Mouse (Mus musculus) E14TG2a.4 (cell line): ENCODE results near the gene Lrch2.
"Not testable (repeated sequence)": the region's sequence is repeated elsewhere in the genome, so short reads cannot be mapped to it uniquely, and the experiment has no call there.

Experiments used
- H3K27me3 ChIP-seq: 2 replicates; pipeline ENCODE4 v1.6.1; 2014; ENCODE audit warnings: low read length, control low read depth; ENCODE audit not compliant: insufficient read depth
- H3K36me3 ChIP-seq: 2 replicates; pipeline ENCODE4 v1.6.1; 2014; ENCODE audit warnings: low read length, control low read depth; ENCODE audit not compliant: insufficient read depth
- H3K4me1 ChIP-seq: replicated peaks from 2 replicates; pipeline ENCODE4 v1.6.1; 2014; ENCODE audit warnings: low read depth, low read length, control low read depth
- H3K4me3 ChIP-seq: replicated peaks from 2 replicates; pipeline ENCODE4 v1.5.1; 2014; ENCODE audit warnings: mild to moderate bottlenecking, low read length
- H3K9me3 ChIP-seq: 2 replicates; pipeline ENCODE4 v1.6.1; 2014; ENCODE audit warnings: low read length, control low read depth
- CTCF ChIP-seq: conservative IDR thresholded peaks from 2 replicates; pipeline ENCODE4 v1.5.1; 2014; ENCODE audit warnings: low read length
- NANOG ChIP-seq: IDR thresholded peaks from 2 replicates; pipeline ENCODE4 v1.6.1; 2014; ENCODE audit warnings: borderline replicate concordance, low read length, mixed read lengths
- POU5F1 ChIP-seq: IDR thresholded peaks from 2 replicates; pipeline ENCODE4 v1.6.1; 2014; ENCODE audit warnings: low read length, borderline replicate concordance

The Lrch2 gene

DNA sequence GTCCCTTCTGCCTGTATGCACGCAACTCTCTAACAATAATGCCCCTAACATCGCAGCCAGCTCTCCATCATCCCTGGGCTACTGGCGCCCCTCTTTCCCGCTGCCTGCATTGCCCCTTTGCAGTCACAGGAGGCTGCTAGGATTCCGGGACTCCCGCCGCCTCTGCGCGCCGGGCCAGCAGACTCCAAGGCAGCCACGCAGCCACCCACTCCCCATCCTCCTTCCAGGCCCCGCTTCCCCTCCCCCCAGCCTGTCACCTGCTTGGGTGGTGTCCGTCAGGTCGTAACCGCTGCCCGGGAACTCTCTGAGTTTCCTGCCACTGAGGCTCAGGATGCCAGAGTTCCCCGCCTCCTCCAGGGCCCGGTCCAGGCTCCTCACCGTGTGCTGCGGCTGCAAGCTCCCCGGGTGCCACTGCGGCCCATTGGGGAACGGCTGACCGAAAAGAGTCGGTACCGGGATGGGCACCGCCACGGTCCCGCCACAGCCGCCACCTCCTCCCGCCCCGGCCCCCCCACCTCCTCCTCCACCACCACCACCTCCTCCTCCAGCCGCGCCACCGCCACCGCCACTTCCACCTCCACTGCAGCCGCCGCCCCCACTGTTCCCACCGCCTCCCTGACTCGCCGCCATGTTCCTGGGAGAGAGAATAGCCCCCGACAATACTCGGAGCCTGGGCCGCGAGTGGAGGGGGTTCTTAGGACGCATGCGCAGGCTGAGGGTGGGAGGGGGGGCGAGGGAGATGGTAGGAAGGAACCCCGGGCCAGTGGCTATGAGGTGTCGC lies at the start of gene Lrch2:
TSS of gene Lrch2 (minus strand) at position 661 of the 781 bp plus-strand sequence.
- TF ChIP-seq POU5F1 (no peak), CTCF (no peak), NANOG (no peak)
- peak within 1 kb of the TSS; percentile 77 for H3K4me3 ChIP-seq
- no peaks in the 10 kb centered on the region for H3K27me3 ChIP-seq
- 0 out of 2 replicates have a peak, but pooled peaks cover 2% of the 10 kb centered on the region for H3K4me1 ChIP-seq
- H3K36me3 ChIP-seq = no peaks in the 10 kb centered on the region
- H3K9me3 ChIP-seq = no peaks in the 10 kb centered on the region

DNA sequence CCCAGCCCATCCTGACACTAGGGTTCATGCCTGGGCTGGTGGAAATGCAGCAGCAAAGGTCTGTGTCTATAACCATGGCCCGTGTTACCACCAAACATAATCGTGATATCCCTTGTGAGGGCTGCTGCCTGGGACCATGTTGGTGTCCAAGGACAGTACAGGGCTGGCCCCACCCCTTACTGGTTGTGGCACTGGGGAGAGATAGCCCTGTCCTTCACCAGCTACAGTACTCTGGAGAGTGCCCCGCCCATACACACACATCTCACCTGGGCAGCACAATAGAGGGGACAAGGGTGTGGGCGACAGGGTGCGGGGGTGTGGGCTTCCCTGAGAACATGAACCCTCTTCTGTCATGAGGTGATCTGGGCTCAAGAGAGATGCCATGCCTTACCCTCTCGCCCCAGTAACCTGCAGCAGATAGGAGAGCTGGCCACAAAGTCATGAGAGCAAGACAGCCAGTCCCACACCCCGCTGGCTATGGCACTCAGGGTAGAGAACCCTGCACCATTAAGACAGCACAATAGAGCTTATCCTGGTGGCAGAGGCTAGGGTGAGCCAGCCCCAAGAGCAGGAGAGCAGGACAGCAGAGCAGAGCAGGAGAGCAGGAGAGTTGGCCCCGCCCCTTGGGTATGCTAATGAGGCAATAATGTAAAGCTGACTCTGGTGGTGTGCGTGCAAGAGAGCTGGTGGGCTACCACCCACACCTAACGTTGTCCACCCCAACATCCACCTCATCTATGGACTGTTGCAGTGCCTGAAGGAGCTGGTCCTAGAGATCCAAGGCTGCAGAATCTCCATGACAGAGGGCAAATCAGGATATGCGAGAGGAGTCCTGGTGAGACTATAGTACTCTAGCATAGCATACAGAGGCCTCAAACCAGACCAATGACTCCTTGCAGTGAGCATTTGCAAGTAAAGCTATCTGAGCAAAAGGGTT lies 12.7 kb downstream of the Lrch2 start:
- TF ChIP-seq POU5F1 = no peak
- TF ChIP-seq CTCF = no peak
- no peak for TF ChIP-seq NANOG
- Histone ChIP-seq H3K36me3 (no peaks in the 10 kb centered on the region), H3K4me1 (peaks cover 30% of the 10 kb centered on the region), H3K4me3 (peak overlapping the region; percentile 29; the same call in 1 of the 2 replicates), H3K9me3 (no peaks in the 10 kb centered on the region), H3K27me3 (no peaks in the 10 kb centered on the region)

DNA sequence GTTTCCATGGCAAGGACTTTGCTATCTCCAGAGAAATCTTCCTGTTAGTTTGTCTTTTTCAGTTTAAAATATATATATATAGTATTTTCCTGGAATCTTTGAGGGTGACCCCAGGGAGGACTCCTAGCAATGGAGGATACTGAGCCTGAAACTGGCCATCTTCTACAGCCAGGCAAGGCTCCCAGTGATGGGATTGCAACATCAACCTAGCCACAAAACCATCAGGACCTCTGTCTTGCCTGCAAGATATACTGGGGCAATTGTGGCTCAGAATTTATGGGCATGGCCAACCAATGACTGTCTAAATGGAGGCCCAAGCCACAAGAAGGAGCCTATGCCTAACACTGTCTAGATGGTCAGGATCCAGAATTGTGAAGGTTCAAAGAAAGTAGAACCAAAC lies 15.5 kb downstream of the Lrch2 start:
- no peaks in the 10 kb centered on the region for H3K27me3 ChIP-seq
- TF ChIP-seq POU5F1 (no peak), CTCF (no peak), NANOG (no peak)
- peaks cover 34% of the 10 kb centered on the region for H3K4me1 ChIP-seq
- H3K36me3 ChIP-seq = no peaks in the 10 kb centered on the region
- H3K4me3 ChIP-seq = no peak overlapping the region
- no peaks in the 10 kb centered on the region for H3K9me3 ChIP-seq

DNA sequence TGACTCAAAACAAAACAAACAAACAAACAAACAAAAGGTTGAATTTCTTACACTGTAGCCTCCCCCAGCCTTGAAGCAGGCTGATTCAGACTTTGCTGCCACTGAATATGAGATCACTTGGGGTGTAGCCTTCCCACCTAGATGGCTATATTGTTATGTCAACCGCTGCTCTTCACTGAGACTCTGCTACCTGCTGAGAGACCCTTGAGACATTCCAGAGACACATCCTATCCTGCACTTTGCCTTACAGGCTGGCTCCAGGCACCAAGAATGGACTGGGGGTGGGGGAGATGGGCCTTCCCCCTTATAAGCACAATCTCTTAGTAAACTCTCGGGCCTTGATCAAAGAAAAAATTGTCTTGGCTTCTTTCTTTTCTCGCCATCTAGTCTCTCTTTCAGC lies 16.8 kb downstream of the Lrch2 start:
- not testable (repeated sequence) for H3K27me3 ChIP-seq, H3K4me3 ChIP-seq, H3K9me3 ChIP-seq, H3K36me3 ChIP-seq
- H3K4me1 ChIP-seq = peaks cover 34% of the 10 kb centered on the region
- TF ChIP-seq NANOG = peak; percentile 82; the same call in 1 of the 2 replicates

DNA sequence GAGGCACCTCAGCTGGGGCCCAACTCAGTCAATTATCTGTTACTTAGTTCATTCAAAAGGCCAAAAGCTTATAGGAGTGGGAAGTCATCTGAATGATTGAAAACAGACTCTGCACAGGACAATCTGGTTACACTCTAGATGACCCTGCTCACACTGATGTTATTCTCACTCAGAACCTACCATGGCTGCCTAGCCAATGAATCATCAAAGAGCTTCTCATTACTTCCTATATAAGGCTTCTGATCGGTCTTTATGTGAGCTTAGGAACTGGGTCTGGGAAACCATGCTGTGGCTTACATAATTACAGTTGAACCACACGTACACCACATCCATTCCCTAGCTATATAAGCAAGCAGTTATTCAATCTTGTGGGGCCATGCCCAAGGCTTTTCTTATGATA lies 18.3 kb downstream of the Lrch2 start:
- H3K36me3 ChIP-seq = no peaks in the 10 kb centered on the region
- TF ChIP-seq NANOG (no peak), CTCF (no peak)
- H3K4me1 ChIP-seq = peaks cover 23% of the 10 kb centered on the region
- H3K27me3 ChIP-seq = no peaks in the 10 kb centered on the region
- H3K4me3 ChIP-seq = no peak overlapping the region
- H3K9me3 ChIP-seq = no peaks in the 10 kb centered on the region

DNA sequence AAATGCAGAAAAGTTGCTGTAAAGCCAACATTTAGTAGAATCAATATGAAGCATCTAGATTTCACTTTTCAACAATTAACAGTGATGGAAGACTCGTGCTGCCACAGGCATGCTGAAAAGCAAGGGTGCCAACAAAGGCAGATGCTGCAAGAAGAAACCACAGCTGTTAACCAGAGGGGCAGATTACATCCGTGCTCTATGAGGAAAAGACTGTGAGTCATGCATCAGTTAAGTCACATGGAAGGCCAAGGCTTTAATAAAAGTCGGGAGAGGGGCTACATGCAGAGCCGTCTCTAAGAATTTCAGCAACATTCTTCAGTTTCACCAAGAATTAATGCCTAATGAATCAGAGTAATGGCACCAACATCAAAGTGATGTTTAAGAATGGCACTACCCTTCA lies 22.2 kb downstream of the Lrch2 start:
- H3K36me3 ChIP-seq = no peaks in the 10 kb centered on the region
- H3K4me1 ChIP-seq = peaks cover 9% of the 10 kb centered on the region
- no peak overlapping the region for H3K4me3 ChIP-seq
- no peaks in the 10 kb centered on the region for H3K9me3 ChIP-seq
- H3K27me3 ChIP-seq = no peaks in the 10 kb centered on the region
- TF ChIP-seq NANOG (no peak), CTCF (no peak), POU5F1 (no peak)

DNA sequence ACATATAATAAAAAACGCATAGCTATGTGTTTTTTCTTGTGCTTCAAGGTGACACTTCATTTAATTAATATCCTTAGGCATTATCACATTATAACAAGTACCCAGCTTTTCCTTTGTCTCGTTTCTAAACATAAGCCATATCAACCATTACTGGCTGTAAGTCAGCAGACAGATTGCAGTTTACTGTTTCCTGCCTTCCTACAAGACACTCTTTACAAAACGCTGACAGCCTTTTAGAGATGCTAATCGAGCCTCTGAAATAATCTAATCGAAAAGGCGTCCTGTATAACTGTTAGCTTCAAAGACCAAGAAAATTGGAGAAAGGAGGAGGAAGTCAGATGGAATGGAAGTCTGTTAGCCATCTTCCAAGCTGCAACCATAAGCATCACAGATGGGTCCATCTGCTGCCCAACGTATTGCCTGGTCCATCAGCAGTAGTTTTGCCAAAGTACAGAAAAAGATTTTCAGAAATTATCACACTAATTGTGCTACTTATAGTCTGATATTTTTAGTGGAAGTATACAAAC lies 26.2 kb downstream of the Lrch2 start:
- TF ChIP-seq NANOG (no peak), CTCF (no peak), POU5F1 (no peak)
- Histone ChIP-seq H3K4me3 (no peak overlapping the region), H3K36me3 (no peaks in the 10 kb centered on the region), H3K4me1 (no peaks in the 10 kb centered on the region), H3K9me3 (no peaks in the 10 kb centered on the region), H3K27me3 (no peaks in the 10 kb centered on the region)

DNA sequence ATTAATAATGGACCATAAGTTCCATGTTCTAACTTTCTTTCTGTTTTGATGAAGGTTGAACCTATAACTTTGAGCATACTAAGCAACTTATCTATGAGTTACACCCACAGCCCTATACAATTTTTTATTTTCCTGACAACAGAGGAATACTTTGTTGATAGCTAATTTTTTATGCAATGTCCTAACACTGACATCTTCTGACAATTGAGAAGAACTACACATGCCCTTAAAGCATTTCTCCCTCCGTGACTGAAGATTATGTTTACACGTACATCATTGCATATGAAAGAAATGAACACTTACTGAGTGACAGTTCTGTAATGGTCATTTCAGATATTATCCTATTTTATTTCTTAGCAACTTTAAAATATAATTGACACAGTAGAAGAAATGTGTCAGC lies 64.3 kb downstream of the Lrch2 start:
- H3K27me3 ChIP-seq = no peaks in the 10 kb centered on the region
- TF ChIP-seq NANOG (no peak), CTCF (no peak), POU5F1 (no peak)
- H3K9me3 ChIP-seq = no peaks in the 10 kb centered on the region
- no peak overlapping the region for H3K4me3 ChIP-seq
- H3K4me1 ChIP-seq = no peaks in the 10 kb centered on the region
- H3K36me3 ChIP-seq = no peaks in the 10 kb centered on the region

DNA sequence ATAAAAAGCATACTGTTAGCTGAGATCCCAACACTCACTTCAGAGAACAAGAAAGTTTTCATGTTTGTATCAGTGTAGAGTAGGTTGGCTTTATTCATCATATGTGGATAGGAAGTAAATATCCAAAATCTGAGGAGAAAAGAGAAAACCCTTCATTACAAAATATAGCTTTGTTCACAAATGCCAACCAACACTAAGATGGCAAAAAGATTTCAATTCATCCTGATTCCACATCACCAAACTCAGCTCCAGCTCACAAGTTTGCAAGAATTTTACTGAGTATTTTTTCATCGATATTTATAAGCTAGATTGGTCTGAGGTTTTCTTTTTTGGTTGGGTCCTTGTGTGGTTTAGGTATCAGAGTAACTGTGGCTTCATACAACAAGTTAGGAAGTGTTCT lies 100.3 kb downstream of the Lrch2 start, which contains the start of gene Vmn1r239-ps:
TSS of gene Vmn1r239-ps (minus strand) at position 101 of the 400 bp plus-strand sequence.
- not testable (repeated sequence) for H3K27me3 ChIP-seq, H3K4me1 ChIP-seq, H3K36me3 ChIP-seq, H3K9me3 ChIP-seq, H3K4me3 ChIP-seq
